Mouse (Mus musculus) cortical plate, adult 2 months (tissue): ENCODE results near the gene Mxi1.

Experiments
- CTCF ChIP-seq: fragments of 200-500 bp; IDR thresholded peaks from 2 replicates; pipeline ENCODE4 v1.5.1; 2011; ENCODE audit warnings: mild to moderate bottlenecking, control low read depth, low read length; ENCODE audit not compliant: insufficient read depth; ENCODE audit errors: extremely low read depth
- POLR2A ChIP-seq: fragments of 200-500 bp; IDR thresholded peaks from 2 replicates; pipeline ENCODE4 v1.6.1; 2011; ENCODE audit warnings: mild to moderate bottlenecking, low read length, control low read depth; ENCODE audit not compliant: insufficient read depth; ENCODE audit errors: extremely low read depth

DNA sequence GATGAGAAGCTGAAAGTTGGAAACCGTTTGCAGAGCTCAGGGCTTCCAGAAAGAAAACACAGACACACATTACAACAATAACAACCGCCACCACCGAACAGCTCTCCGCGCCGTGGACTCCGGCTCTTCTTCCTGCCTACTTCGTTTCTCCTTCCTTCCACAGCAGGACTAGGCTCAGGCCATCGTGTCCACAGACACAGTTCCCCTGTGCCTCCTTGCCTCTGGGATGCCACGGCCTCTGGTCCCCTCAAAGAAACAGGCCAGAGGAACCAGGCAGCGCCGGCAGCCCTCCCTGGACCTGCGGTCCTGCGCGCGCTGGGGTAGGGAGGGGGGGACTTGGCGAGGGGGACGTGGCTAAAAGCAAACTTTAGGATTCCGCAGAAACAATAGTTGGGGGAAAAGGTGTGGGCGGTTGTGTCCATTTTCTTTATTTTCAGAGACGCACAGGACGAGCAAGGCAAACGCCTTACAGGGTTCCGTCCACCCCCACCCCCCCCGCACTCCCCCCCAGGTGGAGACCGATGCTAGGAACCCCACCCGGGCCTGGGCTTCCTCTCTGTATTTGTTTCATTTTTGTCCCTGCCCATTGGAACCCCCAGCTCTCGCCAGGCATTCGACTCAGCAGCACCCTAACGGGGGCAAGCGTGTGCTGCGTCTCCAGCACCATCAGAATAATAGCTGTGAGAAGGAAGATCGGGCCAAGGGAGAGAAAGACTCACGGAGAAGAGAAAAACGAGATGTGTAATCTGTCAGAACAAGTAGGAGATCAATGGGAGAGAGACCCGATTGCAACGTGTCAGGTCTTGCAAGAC lies 1.4 kb downstream of the Mxi1 start:
- TF ChIP-seq POLR2A (no peak), CTCF (no peak)
